Mouse (Mus musculus): ENCODE measurements at regions not wholly inside any gene's neighbourhood (a gene's known extent, or its start where the extent isn't known, plus 50 kb on each side); places are given as distances from the start of the nearest gene placed in this dataset.

GRCm38 (mm10) chr1:114074506-114074905 is 1610.0 kb upstream of the Cntnap5a start:
- TF ChIP-seq POLR2A (IDR thresholded peaks at IDR 0.05; ENCODE audit: borderline replicate concordance, extremely low read depth, insufficient read depth, insufficient read length, poor library complexity, severe bottlenecking) (no peak), CTCF (IDR thresholded peaks at IDR 0.05; ENCODE audit: borderline replicate concordance, extremely low read depth, insufficient read depth, insufficient read length) (no peak)
- no peak for DNase-seq (ENCODE audit: low read depth)
